Mouse (Mus musculus): ENCODE data around the gene Nav3.

The Nav3 gene

GRCm38 (mm10) chr10:109920607-109921187, 535.3 kb downstream of the Nav3 start:
- DNase-seq (ENCODE audit: low read depth, low spot score) = peak; percentile 55

GRCm38 (mm10) chr10:109919515-109919914, 536.5 kb downstream of the Nav3 start:
- DNase-seq (ENCODE audit: low read depth, low spot score) = no peak

GRCm38 (mm10) chr10:109907206-109907605, 548.8 kb downstream of the Nav3 start:
- no peak for DNase-seq (ENCODE audit: low read depth, low spot score)

GRCm38 (mm10) chr10:109906413-109906785, 549.6 kb downstream of the Nav3 start:
- no peak for DNase-seq (ENCODE audit: low read depth, low spot score)

GRCm38 (mm10) chr10:109905649-109906412, 550.2 kb downstream of the Nav3 start:
- no peak for DNase-seq (ENCODE audit: low read depth, low spot score)

GRCm38 (mm10) chr10:109904841-109905240, 551.2 kb downstream of the Nav3 start:
- no peak for DNase-seq (ENCODE audit: low read depth, low spot score)

- peak; percentile 34 for DNase-seq (ENCODE audit: low read depth, low spot score)
Observed at GRCm38 (mm10) chr10:109903701-109904555, 552.1 kb downstream of the Nav3 start.

DNA sequence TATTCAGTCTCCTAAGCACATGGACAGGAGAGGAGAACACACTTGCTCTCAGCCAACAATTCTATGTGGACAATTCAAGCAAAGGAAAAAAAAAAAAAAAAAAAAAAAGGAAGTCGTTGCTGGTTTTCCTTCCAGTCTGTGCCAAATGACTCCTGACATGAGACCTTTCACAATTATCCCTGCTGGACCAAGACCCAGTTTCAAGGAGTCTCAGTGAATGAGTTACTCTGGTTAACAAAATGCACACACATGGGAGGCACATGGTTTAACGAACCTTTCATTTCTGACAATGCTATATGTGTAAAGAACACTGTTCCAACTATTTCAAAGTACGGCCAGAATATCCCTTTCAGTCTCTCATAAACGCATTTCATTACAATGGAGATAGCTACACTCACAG, 552.8 kb downstream of the Nav3 start:
- no peak for DNase-seq (ENCODE audit: low read depth, low spot score)

GRCm38 (mm10) chr10:109889171-109889475, 566.9 kb downstream of the Nav3 start:
- no peak for DNase-seq (ENCODE audit: low read depth, low spot score)

- DNase-seq (ENCODE audit: low read depth, low spot score) = no peak
Observed at GRCm38 (mm10) chr10:109888355-109889170, 567.4 kb downstream of the Nav3 start.

- DNase-seq (ENCODE audit: low read depth, low spot score) = no peak
Observed at GRCm38 (mm10) chr10:109887160-109887559, 568.8 kb downstream of the Nav3 start.

DNA sequence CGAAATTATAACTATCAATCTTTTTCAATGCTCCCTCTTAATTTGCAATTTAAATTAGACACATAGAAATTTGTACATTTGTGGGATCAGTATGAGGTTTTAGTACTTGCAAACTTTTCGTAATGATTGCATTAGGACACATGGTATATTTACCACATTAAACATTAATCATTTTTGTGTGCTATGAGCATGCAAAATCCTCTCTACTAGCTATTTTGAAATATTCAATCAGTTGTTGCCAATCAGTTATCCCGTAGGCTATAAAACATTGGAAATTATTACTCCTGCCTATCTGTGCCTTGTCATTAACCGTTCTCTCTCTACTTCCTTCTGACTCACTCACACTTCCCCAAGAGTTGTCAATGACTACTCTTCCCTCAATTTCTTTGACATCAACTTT, 579.9 kb downstream of the Nav3 start:
- DNase-seq (ENCODE audit: low read depth, low spot score) = no peak

DNA sequence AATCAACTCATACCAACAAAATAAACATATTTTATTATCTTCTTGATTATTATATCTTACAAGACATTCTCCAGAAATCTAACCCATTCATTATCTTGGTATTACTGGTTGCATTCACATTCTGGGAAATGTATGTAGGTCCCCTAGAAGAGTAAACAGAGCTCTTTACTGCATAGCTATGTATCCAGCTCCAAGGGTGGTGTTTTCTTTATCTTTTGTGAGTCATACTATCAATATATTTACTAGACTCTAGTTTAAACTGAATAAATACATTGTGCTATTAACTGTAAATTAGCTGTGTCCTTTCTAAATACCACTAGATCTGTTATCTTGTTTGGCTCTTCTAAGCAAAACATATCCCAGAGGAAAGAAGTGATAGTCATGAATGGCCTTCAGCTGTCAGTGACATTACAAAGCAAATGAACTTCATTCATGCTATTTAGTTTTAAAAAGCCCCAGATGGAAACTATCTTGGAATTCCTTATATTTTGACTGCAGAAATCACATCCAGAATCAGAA, 580.6 kb downstream of the Nav3 start:
- no peak for DNase-seq (ENCODE audit: low read depth, low spot score)

DNA sequence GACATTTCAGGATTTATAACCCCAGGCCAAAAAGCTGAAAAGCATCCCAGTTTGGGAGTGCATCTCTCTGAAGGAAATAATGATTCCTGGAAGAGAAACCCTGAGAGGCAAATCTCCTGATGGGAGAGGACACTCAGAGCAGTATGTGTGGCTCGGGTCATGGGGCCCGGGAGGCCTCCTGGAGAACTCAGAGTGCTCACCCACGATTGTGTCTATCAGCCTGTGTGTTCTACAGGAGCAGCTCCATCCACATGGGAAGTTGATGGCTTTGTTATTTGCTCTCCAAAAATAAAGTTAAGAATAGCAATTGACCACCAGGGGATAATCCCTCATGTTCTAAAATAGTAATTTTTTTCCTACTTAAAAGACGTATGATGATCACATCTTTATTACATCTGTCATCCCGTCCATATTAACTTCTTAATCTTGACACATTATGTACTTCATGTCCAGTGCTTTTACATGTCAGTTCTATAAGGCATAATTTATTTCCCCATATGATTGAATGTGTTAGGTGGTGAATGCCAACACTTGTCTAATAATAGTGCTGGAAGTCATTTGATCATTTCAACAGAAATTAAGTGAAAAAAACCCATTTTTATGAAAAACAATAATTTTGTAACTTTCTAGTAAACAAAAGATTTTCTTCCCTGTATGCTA, 581.2 kb downstream of the Nav3 start:
- DNase-seq (ENCODE audit: low read depth, low spot score) = no peak

DNA sequence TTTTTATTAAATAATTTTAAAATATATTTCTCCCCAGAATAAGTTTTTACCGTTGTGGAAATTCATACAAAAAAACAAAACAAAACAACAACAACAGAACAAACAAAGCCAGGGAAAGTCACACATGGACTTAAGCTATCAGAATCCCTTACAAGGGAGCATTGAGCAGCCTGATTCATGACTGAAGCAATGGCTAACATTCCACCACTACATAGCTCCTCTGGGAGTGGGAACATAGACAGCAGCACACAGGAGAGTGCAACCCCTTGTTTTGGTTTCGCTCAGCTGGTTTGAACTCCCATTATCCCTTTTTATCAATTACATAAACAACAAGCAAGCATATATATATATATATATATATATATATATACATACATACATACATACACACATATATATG, 589.9 kb downstream of the Nav3 start:
- DNase-seq (ENCODE audit: low read depth, low spot score) = no peak

- DNase-seq (ENCODE audit: low read depth, low spot score) = no peak
Observed at GRCm38 (mm10) chr10:109865391-109865790, 590.6 kb downstream of the Nav3 start.

DNA sequence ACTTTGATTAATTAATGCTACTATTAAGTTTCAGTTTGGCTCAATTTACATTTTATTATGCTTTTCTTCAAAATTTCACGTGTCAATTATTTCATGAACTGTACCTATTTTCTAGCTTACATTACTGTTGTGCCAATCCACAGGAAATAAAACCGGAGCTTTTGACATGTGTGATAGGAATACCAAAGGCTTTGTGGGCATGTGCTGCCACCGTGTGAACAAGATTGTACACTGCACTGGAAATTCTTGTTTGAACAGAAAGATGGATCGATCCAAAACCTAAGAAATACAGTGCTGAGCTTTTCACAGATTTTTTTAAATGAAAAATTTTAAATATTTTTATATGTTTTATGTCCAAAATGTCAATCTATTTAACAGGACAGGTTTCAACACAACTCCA, 591.3 kb downstream of the Nav3 start:
- peak; percentile 49 for DNase-seq (ENCODE audit: low read depth, low spot score)

DNA sequence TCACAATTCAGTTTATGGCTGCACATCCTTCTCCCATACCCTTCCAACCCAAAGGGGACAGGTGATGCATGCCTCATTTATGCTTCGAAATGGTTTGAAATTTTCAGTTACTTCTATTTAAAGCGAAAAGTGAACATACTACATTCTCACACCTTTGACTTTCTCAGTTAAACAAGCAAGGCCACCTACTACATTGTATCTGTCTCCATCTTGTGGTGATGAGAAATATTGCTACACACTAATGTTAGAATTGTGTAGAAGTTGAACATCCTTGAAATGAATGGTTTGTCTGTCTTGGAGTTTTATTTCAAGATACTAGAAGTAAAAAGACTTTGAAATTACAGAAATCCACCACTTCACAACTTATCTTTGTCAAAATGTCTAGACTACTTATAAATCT, 594.7 kb downstream of the Nav3 start:
- DNase-seq (ENCODE audit: low read depth, low spot score) = peak; percentile 39

GRCm38 (mm10) chr10:109858568-109858967, 597.4 kb downstream of the Nav3 start:
- DNase-seq (ENCODE audit: low read depth, low spot score) = no peak

DNA sequence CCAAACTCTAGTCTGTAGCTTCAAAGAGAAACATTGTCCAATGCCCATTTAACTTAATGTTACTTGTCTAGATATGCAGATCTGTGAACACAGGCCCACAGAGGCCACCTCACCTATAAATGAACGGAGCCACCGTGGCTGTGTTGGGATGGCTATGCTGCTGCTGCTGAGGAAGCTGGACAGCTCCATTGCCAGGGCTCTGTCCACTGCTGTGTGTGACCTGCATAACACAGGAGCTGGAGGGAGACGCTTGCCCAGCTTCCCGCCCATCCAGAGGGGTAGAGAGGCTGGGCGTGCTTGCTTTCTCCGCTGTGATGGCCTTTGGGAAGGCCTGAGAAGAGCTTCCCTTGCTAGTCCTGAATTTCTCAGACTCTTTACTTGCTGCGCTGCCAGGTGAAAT, 603.6 kb downstream of the Nav3 start:
- DNase-seq (ENCODE audit: low read depth, low spot score) = no peak

GRCm38 (mm10) chr10:109847631-109848030, 608.4 kb downstream of the Nav3 start:
- no peak for DNase-seq (ENCODE audit: low read depth, low spot score)
